Mouse (Mus musculus): ENCODE measurements around the gene Slc10a7. TPM values are rescaled to one million over a fixed set of nuclear protein-coding genes. Genes with fewer than 3 reads are reported as not detected.

Gene Slc10a7
- polyA plus RNA-seq, 1 experiment from 2014 or later: 15.5 TPM

- Histone ChIP-seq H3K4me2 (ENCODE audit: low read depth, low read length) (no peak overlapping the region), H3K4me3 (ENCODE audit: low read length) (no peak overlapping the region), H3K27ac (ENCODE audit: low read length) (no peak overlapping the region), H3K9ac (ENCODE audit: low read depth, low read length) (no peak overlapping the region), H3K9me3 (ENCODE audit: control insufficient read depth, low read length) (no peaks in the 10 kb centered on the region), H3K4me1 (ENCODE audit: control insufficient read depth, insufficient read depth, low read length) (peaks cover 6% of the 10 kb centered on the region), H3K27me3 (replicated peaks; ENCODE audit: control insufficient read depth, insufficient read depth, low read length) (no peaks in the 10 kb centered on the region), H3K36me3 (ENCODE audit: control insufficient read depth, insufficient read depth, low read length) (no peaks in the 10 kb centered on the region)
- no peak for ATAC-seq
- 84% methylated on average over 9 of the region's 9 CpGs for WGBS
These were observed 118.6 kb downstream of the Slc10a7 start for GRCm38 (mm10) chr8:78627793-78628192.

GRCm38 (mm10) chr8:78630414-78631164, 121.4 kb downstream of the Slc10a7 start:
- Histone ChIP-seq H3K36me3 (ENCODE audit: control insufficient read depth, insufficient read depth, low read length) (no peaks in the 10 kb centered on the region), H3K9ac (ENCODE audit: low read depth, low read length) (no peak overlapping the region), H3K27me3 (replicated peaks; ENCODE audit: control insufficient read depth, insufficient read depth, low read length) (no peaks in the 10 kb centered on the region), H3K4me3 (ENCODE audit: low read length) (no peak overlapping the region), H3K9me3 (ENCODE audit: control insufficient read depth, low read length) (no peaks in the 10 kb centered on the region), H3K27ac (ENCODE audit: low read length) (no peak overlapping the region), H3K4me1 (ENCODE audit: control insufficient read depth, insufficient read depth, low read length) (peaks cover 6% of the 10 kb centered on the region), H3K4me2 (ENCODE audit: low read depth, low read length) (no peak overlapping the region)
- no peak for ATAC-seq
- 59% methylated on average over 19 of the region's 19 CpGs for WGBS

GRCm38 (mm10) chr8:78633012-78633411, 123.9 kb downstream of the Slc10a7 start:
- no peak overlapping the region for H3K4me3 ChIP-seq (ENCODE audit: low read length)

GRCm38 (mm10) chr8:78634018-78634417, 124.9 kb downstream of the Slc10a7 start:
- H3K36me3 ChIP-seq (ENCODE audit: control insufficient read depth, insufficient read depth, low read length): no peaks in the 10 kb centered on the region
- no peak overlapping the region for H3K4me3 ChIP-seq (ENCODE audit: low read length)
- no peaks in the 10 kb centered on the region for H3K27me3 ChIP-seq (replicated peaks; ENCODE audit: control insufficient read depth, insufficient read depth, low read length)
- 72% methylated on average over 3 of the region's 3 CpGs for WGBS
- no peak overlapping the region for H3K4me2 ChIP-seq (ENCODE audit: low read depth, low read length)
- H3K4me1 ChIP-seq (ENCODE audit: control insufficient read depth, insufficient read depth, low read length): peaks cover 2% of the 10 kb centered on the region; the same call in 1 of the 2 replicates
- no peak overlapping the region for H3K27ac ChIP-seq (ENCODE audit: low read length)
- ATAC-seq: no peak
- no peak overlapping the region for H3K9ac ChIP-seq (ENCODE audit: low read depth, low read length)
- no peaks in the 10 kb centered on the region for H3K9me3 ChIP-seq (ENCODE audit: control insufficient read depth, low read length)

More at GRCm38 (mm10) chr8:78633012-78633411, 123.9 kb downstream of the Slc10a7 start:
- no peak for ATAC-seq
- Histone ChIP-seq H3K9me3 (ENCODE audit: control insufficient read depth, low read length) (no peaks in the 10 kb centered on the region), H3K4me1 (ENCODE audit: control insufficient read depth, insufficient read depth, low read length) (peaks cover 2% of the 10 kb centered on the region; the same call in 1 of the 2 replicates), H3K27ac (ENCODE audit: low read length) (no peak overlapping the region), H3K4me2 (ENCODE audit: low read depth, low read length) (no peak overlapping the region), H3K27me3 (replicated peaks; ENCODE audit: control insufficient read depth, insufficient read depth, low read length) (no peaks in the 10 kb centered on the region), H3K9ac (ENCODE audit: low read depth, low read length) (no peak overlapping the region), H3K36me3 (ENCODE audit: control insufficient read depth, insufficient read depth, low read length) (no peaks in the 10 kb centered on the region)
- WGBS: 69% methylated on average over 12 of the region's 12 CpGs

- H3K36me3 ChIP-seq (ENCODE audit: control insufficient read depth, insufficient read depth, low read length): no peaks in the 10 kb centered on the region
- no peak overlapping the region for H3K27ac ChIP-seq (ENCODE audit: low read length)
- H3K9me3 ChIP-seq (ENCODE audit: control insufficient read depth, low read length): no peaks in the 10 kb centered on the region
- WGBS: 41% methylated on average over 17 of the region's 17 CpGs
- ATAC-seq: peak; percentile 52; the same call in 1 of the 2 replicates
- no peak overlapping the region for H3K9ac ChIP-seq (ENCODE audit: low read depth, low read length)
- peaks cover 2% of the 10 kb centered on the region; the same call in 1 of the 2 replicates for H3K4me1 ChIP-seq (ENCODE audit: control insufficient read depth, insufficient read depth, low read length)
- no peaks in the 10 kb centered on the region for H3K27me3 ChIP-seq (replicated peaks; ENCODE audit: control insufficient read depth, insufficient read depth, low read length)
- peak overlapping the region; percentile 2; the same call in 1 of the 2 replicates for H3K4me2 ChIP-seq (ENCODE audit: low read depth, low read length)
- no peak overlapping the region for H3K4me3 ChIP-seq (ENCODE audit: low read length)
These were observed 125.5 kb downstream of the Slc10a7 start for GRCm38 (mm10) chr8:78634523-78635240.

GRCm38 (mm10) chr8:78635241-78635771, 126.2 kb downstream of the Slc10a7 start:
- Histone ChIP-seq H3K27me3 (replicated peaks; ENCODE audit: control insufficient read depth, insufficient read depth, low read length) (no peaks in the 10 kb centered on the region), H3K36me3 (ENCODE audit: control insufficient read depth, insufficient read depth, low read length) (no peaks in the 10 kb centered on the region), H3K9ac (ENCODE audit: low read depth, low read length) (no peak overlapping the region), H3K4me3 (ENCODE audit: low read length) (no peak overlapping the region), H3K4me2 (ENCODE audit: low read depth, low read length) (no peak overlapping the region), H3K27ac (ENCODE audit: low read length) (0 out of 2 replicates have a peak overlapping the region, but pooled peaks have one; percentile 10), H3K9me3 (ENCODE audit: control insufficient read depth, low read length) (no peaks in the 10 kb centered on the region), H3K4me1 (ENCODE audit: control insufficient read depth, insufficient read depth, low read length) (no peaks in the 10 kb centered on the region; the same call in 1 of the 2 replicates)
- no peak for ATAC-seq
- 71% methylated on average over 8 of the region's 8 CpGs for WGBS

- Histone ChIP-seq H3K27me3 (replicated peaks; ENCODE audit: control insufficient read depth, insufficient read depth, low read length) (no peaks in the 10 kb centered on the region), H3K9ac (ENCODE audit: low read depth, low read length) (no peak overlapping the region), H3K4me1 (ENCODE audit: control insufficient read depth, insufficient read depth, low read length) (no peaks in the 10 kb centered on the region), H3K9me3 (ENCODE audit: control insufficient read depth, low read length) (0 out of 2 replicates have a peak, but pooled peaks cover 3% of the 10 kb centered on the region), H3K36me3 (ENCODE audit: control insufficient read depth, insufficient read depth, low read length) (0 out of 2 replicates have a peak, but pooled peaks cover 4% of the 10 kb centered on the region), H3K27ac (ENCODE audit: low read length) (no peak overlapping the region), H3K4me3 (ENCODE audit: low read length) (no peak overlapping the region), H3K4me2 (ENCODE audit: low read depth, low read length) (no peak overlapping the region)
- ATAC-seq: no peak
- 88% methylated on average over 9 of the region's 9 CpGs for WGBS
These were observed 132.8 kb downstream of the Slc10a7 start for GRCm38 (mm10) chr8:78641919-78642318.

GRCm38 (mm10) chr8:78642376-78642775, 133.2 kb downstream of the Slc10a7 start:
- Histone ChIP-seq H3K4me2 (ENCODE audit: low read depth, low read length) (no peak overlapping the region), H3K36me3 (ENCODE audit: control insufficient read depth, insufficient read depth, low read length) (0 out of 2 replicates have a peak, but pooled peaks cover 4% of the 10 kb centered on the region), H3K4me3 (ENCODE audit: low read length) (no peak overlapping the region), H3K4me1 (ENCODE audit: control insufficient read depth, insufficient read depth, low read length) (peaks cover 4% of the 10 kb centered on the region), H3K9ac (ENCODE audit: low read depth, low read length) (no peak overlapping the region), H3K27ac (ENCODE audit: low read length) (no peak overlapping the region), H3K27me3 (replicated peaks; ENCODE audit: control insufficient read depth, insufficient read depth, low read length) (no peaks in the 10 kb centered on the region), H3K9me3 (ENCODE audit: control insufficient read depth, low read length) (0 out of 2 replicates have a peak, but pooled peaks cover 3% of the 10 kb centered on the region)
- 69% methylated on average over 5 of the region's 5 CpGs for WGBS
- ATAC-seq: no peak

GRCm38 (mm10) chr8:78647000-78647656, 138.0 kb downstream of the Slc10a7 start:
- peaks cover 9% of the 10 kb centered on the region for H3K4me1 ChIP-seq (ENCODE audit: control insufficient read depth, insufficient read depth, low read length)
- 55% methylated on average over 8 of the region's 8 CpGs for WGBS
- no peak overlapping the region for H3K4me3 ChIP-seq (ENCODE audit: low read length)
- 0 out of 2 replicates have a peak, but pooled peaks cover 4% of the 10 kb centered on the region for H3K36me3 ChIP-seq (ENCODE audit: control insufficient read depth, insufficient read depth, low read length)
- H3K9me3 ChIP-seq (ENCODE audit: control insufficient read depth, low read length): 0 out of 2 replicates have a peak, but pooled peaks cover 3% of the 10 kb centered on the region
- no peak overlapping the region for H3K4me2 ChIP-seq (ENCODE audit: low read depth, low read length)
- H3K27ac ChIP-seq (ENCODE audit: low read length): no peak overlapping the region
- H3K27me3 ChIP-seq (replicated peaks; ENCODE audit: control insufficient read depth, insufficient read depth, low read length): no peaks in the 10 kb centered on the region
- H3K9ac ChIP-seq (ENCODE audit: low read depth, low read length): no peak overlapping the region
- ATAC-seq: no peak

All from intestine, embryonic 16.5 days (tissue).